Mouse (Mus musculus) lung, postnatal 0 days (tissue): Measurements from ENCODE around the gene Cd44.

Experiments used
- CTCF ChIP-seq: IDR thresholded peaks from 2 replicates; pipeline ENCODE4 v1.5.1; 2016; ENCODE audit warnings: antibody characterized with exemption, mild to moderate bottlenecking
- EP300 ChIP-seq: IDR thresholded peaks from 2 replicates; pipeline ENCODE4 v1.6.1; 2016; ENCODE audit warnings: antibody characterized with exemption, mild to moderate bottlenecking, control low read depth

GRCm38 (mm10) chr2:102850026-102850425 is 51.4 kb downstream of the Cd44 start:
- TF ChIP-seq CTCF (no peak), EP300 (no peak)
